Mouse (Mus musculus): Measurements from ENCODE around the gene Tmem121b.

DNA sequence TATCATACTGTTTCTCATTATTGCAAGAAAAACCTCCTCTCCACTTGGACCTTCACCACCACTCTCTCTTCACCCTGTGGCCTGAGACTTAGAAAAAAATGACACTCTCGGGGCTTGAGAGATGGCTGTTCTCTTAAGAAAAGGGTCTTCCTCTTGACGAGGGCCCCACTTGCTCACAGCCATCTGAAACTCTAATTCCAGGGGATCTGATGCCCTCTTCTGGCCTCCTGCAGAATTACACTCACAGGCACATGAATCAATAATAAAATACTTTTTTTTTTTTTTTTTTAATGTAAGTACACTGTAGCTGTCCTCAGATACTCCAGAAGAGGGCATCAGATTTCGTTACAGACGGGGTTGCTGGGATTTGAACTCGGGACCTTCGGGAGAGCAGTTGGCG is 36.5 kb downstream of the Tmem121b start:
- TF ChIP-seq CTCF (IDR thresholded peaks at IDR 0.05; ENCODE audit: low read depth) (peak; percentile 70), EP300 (IDR thresholded peaks at IDR 0.05; ENCODE audit: low read depth) (no peak)
